Comparison of ENCODE assay signal across 9 mouse cellular contexts in the genomic region with DNA sequence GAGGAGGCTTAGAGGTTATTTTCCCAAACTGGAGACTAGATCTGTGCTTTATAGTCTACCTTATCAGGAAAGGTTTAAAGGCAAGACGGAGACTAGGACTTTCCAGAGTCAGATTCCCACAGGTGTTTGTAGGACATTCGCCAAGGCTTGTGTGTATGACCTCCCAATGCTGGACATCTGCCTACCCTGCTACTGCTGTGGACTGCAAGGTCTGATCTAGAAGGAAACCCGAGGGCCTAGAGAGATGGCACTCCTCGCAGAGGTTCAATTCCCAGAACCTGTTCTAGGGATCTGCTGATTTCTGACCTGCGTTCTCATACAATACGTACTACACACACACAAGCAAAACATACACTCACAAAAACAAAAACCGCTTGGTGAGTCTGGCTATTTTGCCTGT. TPM values are rescaled to one million over a fixed set of nuclear protein-coding genes. Genes with fewer than 3 reads are reported as not detected.
DNase-seq lines count a peak whose midpoint lies in the region; ATAC-seq and TF ChIP-seq lines count a peak whose summit lies in the region.
"Had no signal": no experiment of that assay in that cellular context is flagged by ENCODE, and none has a peak within 500 bp of the region (broad histone marks: within the 10 kb centered on the region; RNA-seq: fewer than 3 reads in every experiment).

No protein-coding gene starts in this region.

- TF ChIP-seq EP300 in heart, postnatal 0 days (IDR thresholded peaks at IDR 0.05; ENCODE audit: low read depth) = no peak

- 0 out of 2 replicates have a peak overlapping the region, but pooled peaks have one; percentile 65 for H3K9ac ChIP-seq in heart, postnatal 0 days (replicated peaks; ENCODE audit: low read depth, low read length)
- H3K9ac ChIP-seq in midbrain, embryonic 11.5 days (ENCODE audit: low read length) = no peak overlapping the region

- 0 out of 2 replicates have a peak overlapping the region, but pooled peaks have one; percentile 68 for H3K4me3 ChIP-seq in bone marrow macrophage, adult 2 months (ENCODE audit: insufficient read depth, low read length)
- peak overlapping the region; percentile 86; the same call in 1 of the 2 replicates for H3K4me3 ChIP-seq in heart, postnatal 0 days (ENCODE audit: low read depth, low read length)
- no peak overlapping the region for H3K4me3 ChIP-seq in midbrain, embryonic 11.5 days (ENCODE audit: low read depth, low read length)

- no peaks in the 10 kb centered on the region for H3K27me3 ChIP-seq in heart, postnatal 0 days (ENCODE audit: control insufficient read depth, insufficient read depth, low read length)
- no peaks in the 10 kb centered on the region for H3K27me3 ChIP-seq in midbrain, embryonic 11.5 days (ENCODE audit: control insufficient read depth, insufficient read depth, low read length)

- H3K36me3 ChIP-seq in heart, postnatal 0 days (replicated peaks; ENCODE audit: control insufficient read depth, insufficient read depth, low read length) = no peaks in the 10 kb centered on the region
- H3K36me3 ChIP-seq in midbrain, embryonic 11.5 days (ENCODE audit: control insufficient read depth, insufficient read depth, low read length) = no peaks in the 10 kb centered on the region
- H3K36me3 ChIP-seq: midbrain, embryonic 12.5 days had no signal

- 48% methylated on average over 7 of the region's 7 CpGs for WGBS in heart, postnatal 0 days
- 56% methylated on average over 7 of the region's 7 CpGs for WGBS in midbrain, embryonic 11.5 days

- H3K4me1 ChIP-seq in bone marrow macrophage, adult 2 months (ENCODE audit: control insufficient read depth, insufficient read depth, low read length) = peaks cover 12% of the 10 kb centered on the region
- peaks cover 18% of the 10 kb centered on the region; the same call in 1 of the 2 replicates for H3K4me1 ChIP-seq in heart, postnatal 0 days (ENCODE audit: control insufficient read depth, insufficient read depth)
- peaks cover 5% of the 10 kb centered on the region; the same call in 1 of the 2 replicates for H3K4me1 ChIP-seq in midbrain, embryonic 11.5 days (ENCODE audit: control insufficient read depth, insufficient read depth, low read length)

- no peak for TF ChIP-seq POLR2A in bone marrow macrophage, adult 2 months (IDR thresholded peaks at IDR 0.05; ENCODE audit: borderline replicate concordance, low read depth, low read length)

- intact Hi-C loops in left cerebral cortex, postnatal 36 days (cut with DNase I) = loop anchor here (5.0 kb wide), 1 partner anchor 192 kb away; no protein-coding TSS in a partner anchor

- peak overlapping the region; percentile 91 for H3K4me2 ChIP-seq in heart, postnatal 0 days (ENCODE audit: low read depth, low read length)
- H3K4me2 ChIP-seq in midbrain, embryonic 11.5 days = no peak overlapping the region

- ATAC-seq in heart, postnatal 0 days (ENCODE audit: insufficient read depth, low read depth) = no peak
- no peak for ATAC-seq in midbrain, embryonic 11.5 days (ENCODE audit: low FRiP score)
- ATAC-seq in frontal cortex, adult (ENCODE audit: low TSS enrichment) = no peak

- peak; percentile 29 for DNase-seq in kidney, adult 11 months
- no peak for DNase-seq in kidney, postnatal 14 days
- DNase-seq in heart, postnatal 0 days (ENCODE audit: low spot score) = no peak
- peak; percentile 89 for DNase-seq in midbrain, embryonic 11.5 days (ENCODE audit: low spot score, missing footprints)
- no peak for DNase-seq in left cerebral cortex, postnatal 36 days (ENCODE audit: low spot score in 2 of 2)
- no peak for DNase-seq in gastrocnemius, postnatal 25 days

- TF ChIP-seq CTCF in bone marrow macrophage, adult 2 months (IDR thresholded peaks at IDR 0.05; ENCODE audit: low read depth, low read length) = no peak
- no peak for TF ChIP-seq CTCF in heart, postnatal 0 days (IDR thresholded peaks at IDR 0.05; ENCODE audit: low read depth)

- no peak overlapping the region for H3K27ac ChIP-seq in bone marrow macrophage, adult 2 months (ENCODE audit: insufficient read depth, low read depth, low read length)
- H3K27ac ChIP-seq in heart, postnatal 0 days (ENCODE audit: low read depth) = peak overlapping the region; percentile 93
- H3K27ac ChIP-seq in midbrain, embryonic 11.5 days (ENCODE audit: low read depth, low read length) = no peak overlapping the region

- H3K9me3 ChIP-seq in heart, postnatal 0 days (replicated peaks; ENCODE audit: control insufficient read depth, low read length) = no peaks in the 10 kb centered on the region
- H3K9me3 ChIP-seq in midbrain, embryonic 11.5 days (ENCODE audit: control insufficient read depth, low read length) = no peaks in the 10 kb centered on the region
- H3K9me3 ChIP-seq: midbrain, embryonic 12.5 days had no signal

RNA-seq across cellular contexts. Expression of a gene that starts 0.7 kb away (rescaled TPM):
- 0.47 and 1.4 TPM in 2 replicates for polyA plus RNA-seq in bone marrow macrophage, adult 2 months (2012; ENCODE audit: insufficient read depth, insufficient read length, missing spikeins)
- total RNA-seq in heart, postnatal 0 days (2014; rRNA removed; ENCODE audit: low replicate concordance) = 3.0 and 15.5 TPM in 2 replicates
- 26.3 and 27.2 TPM in 2 replicates for polyA plus RNA-seq in heart, postnatal 0 days (2015; fragmentation: Nextera tagmentation; extraction: Ambion mirVana)
- polyA plus RNA-seq in midbrain, embryonic 11.5 days (2014; fragmentation: Nextera tagmentation; extraction: Ambion mirVana) = 13.0 and 13.1 TPM in 2 replicates
- 10 to 100 TPM; 30.9 to 34.3 TPM for total RNA-seq in left cerebral cortex, postnatal 36 days (2021)
- total RNA-seq in gastrocnemius, postnatal 25 days (2021) = 1 to 10 TPM; 3.4 to 3.7 TPM

RNA-seq across cellular contexts. Expression of a gene that starts 32.4 kb away (rescaled TPM):
- 438 and 464 TPM in 2 replicates for polyA plus RNA-seq in bone marrow macrophage, adult 2 months (2012; ENCODE audit: insufficient read depth, insufficient read length, missing spikeins)
- total RNA-seq in heart, postnatal 0 days (2014; rRNA removed; ENCODE audit: low replicate concordance) = 15.5 and 22.8 TPM in 2 replicates
- polyA plus RNA-seq in heart, postnatal 0 days (2015; fragmentation: Nextera tagmentation; extraction: Ambion mirVana) = 64.2 and 64.5 TPM in 2 replicates
- 447 and 449 TPM in 2 replicates for polyA plus RNA-seq in midbrain, embryonic 11.5 days (2014; fragmentation: Nextera tagmentation; extraction: Ambion mirVana)
- 100 to 1,000 TPM; 210 to 235 TPM for total RNA-seq in left cerebral cortex, postnatal 36 days (2021)
- 10 to 100 TPM; 44.2 to 52.7 TPM for total RNA-seq in gastrocnemius, postnatal 25 days (2021)

Comparison
In these comparisons a context has a peak if more than half of its experiments do, and no peak if none do; other contexts are left out.
1. DNase-seq: peak in kidney, adult 11 months (single experiment) and midbrain, embryonic 11.5 days (single experiment); none in kidney, postnatal 14 days (single experiment), heart, postnatal 0 days (single experiment), left cerebral cortex, postnatal 36 days (0 of 2) and gastrocnemius, postnatal 25 days (single experiment).